Mouse (Mus musculus) liver, embryonic 12.5 days (tissue): ENCODE results near the gene Lage3. TPM values are rescaled to one million over a fixed set of nuclear protein-coding genes. Genes with fewer than 3 reads are reported as not detected.
A peak's percentile ranks its signal among the peaks of the same experiment; 100 is the strongest.
"Not testable (repeated sequence)": the region's sequence is repeated elsewhere in the genome, so short reads cannot be mapped to it uniquely, and the experiment has no call there.

Experiments used
- ATAC-seq: fragments of 200-750 bp; cut with Nextera tagmentation; 2 replicates; pipeline ENCODE4 v1.8.0; 2017; ENCODE audit warnings: moderate number of reproducible peaks, mild to moderate bottlenecking, moderate library complexity
- H3K27ac ChIP-seq: fragments of 300-500 bp; sonication (generic); 2 replicates; pipeline ENCODE4 v1.5.1; 2016; ENCODE audit warnings: mild to moderate bottlenecking
- H3K27me3 ChIP-seq: fragments of 300-500 bp; sonication (generic); replicated peaks from 2 replicates; pipeline ENCODE4 v1.6.1; 2016; ENCODE audit warnings: mild to moderate bottlenecking, moderate library complexity
- H3K36me3 ChIP-seq: fragments of 300-500 bp; sonication (generic); 2 replicates; pipeline ENCODE4 v1.6.1; 2016; ENCODE audit warnings: mild to moderate bottlenecking, moderate library complexity
- H3K4me1 ChIP-seq: fragments of 300-500 bp; sonication (generic); 2 replicates; pipeline ENCODE4 v1.6.1; 2016
- H3K4me2 ChIP-seq: fragments of 300-500 bp; sonication (generic); 2 replicates; pipeline ENCODE4 v1.6.1; 2016; ENCODE audit warnings: mild to moderate bottlenecking, moderate library complexity
- H3K4me3 ChIP-seq: fragments of 300-500 bp; sonication (generic); 2 replicates; pipeline ENCODE4 v1.5.1; 2016; ENCODE audit warnings: mild to moderate bottlenecking, moderate library complexity
- H3K9ac ChIP-seq: fragments of 300-500 bp; sonication (generic); 2 replicates; pipeline ENCODE4 v1.6.1; 2016; ENCODE audit warnings: mild to moderate bottlenecking, moderate library complexity
- H3K9me3 ChIP-seq: fragments of 300-500 bp; sonication (generic); replicated peaks from 2 replicates; pipeline ENCODE4 v1.6.1; 2016; ENCODE audit warnings: mild to moderate bottlenecking, moderate library complexity
- WGBS: fragments of 180-500 bp; shearing (Covaris S2); methylation state at CpG from one replicate; pipeline ENCODE4 v1.1.7; 2016; ENCODE audit not compliant: insufficient replicate concordance; 5-methylcytosine and 5-hydroxymethylcytosine counted together
- polyA plus RNA-seq: library from polyadenylated mRNA; unstranded; fragments of >200 nt; fragmentation: Nextera tagmentation; extraction: Ambion mirVana; gene quantifications from 2 replicates; pipeline ENCODE4 v1.2.1, GENCODE M21; 2016

The Lage3 gene
- 67.1 and 69.0 TPM in 2 replicates for polyA plus RNA-seq

DNA sequence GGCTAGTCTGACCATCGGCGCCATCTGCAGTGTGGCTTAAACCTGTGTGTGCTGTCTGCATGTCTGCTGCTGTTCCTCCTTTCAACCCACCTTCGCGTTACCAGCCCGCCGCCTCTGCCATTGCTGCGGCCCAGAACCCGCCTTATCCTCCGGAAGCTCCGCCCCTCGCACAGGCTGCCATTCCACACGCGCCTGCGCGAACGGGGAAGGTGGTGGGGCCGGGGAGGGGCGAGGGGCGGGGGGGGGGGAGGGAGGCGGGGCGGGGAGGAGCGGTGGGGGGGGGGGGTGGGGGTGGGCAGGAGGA is at the start of gene Lage3:
Gene Lage3 (minus strand): TSS at position 152 of the 304 bp plus-strand sequence.
- Histone ChIP-seq H3K9ac (peak within 1 kb of the TSS; percentile 73), H3K27ac (peak within 1 kb of the TSS; percentile 30; the same call in 1 of the 2 replicates), H3K27me3 (no peaks in the 10 kb centered on the region)

DNA sequence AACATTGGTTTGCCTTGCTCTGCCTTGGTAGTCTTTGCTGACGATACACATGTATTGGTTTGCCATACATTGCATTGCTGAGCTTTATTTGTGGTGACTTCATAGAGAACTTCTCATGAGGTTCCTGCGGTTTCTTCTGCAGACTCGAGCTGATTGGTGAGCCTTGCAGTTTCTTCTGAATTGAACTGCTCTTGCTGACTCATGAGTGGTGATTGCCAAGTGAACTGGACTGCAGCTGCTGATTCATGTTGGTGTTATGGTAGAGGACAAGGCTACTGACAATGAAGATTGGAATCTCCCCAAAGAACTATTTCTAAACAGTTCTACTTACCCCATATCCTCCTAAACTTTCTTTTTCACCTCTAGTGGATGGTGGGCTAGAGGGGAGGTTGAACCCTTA is 46.7 kb upstream of the Lage3 start:
- Histone ChIP-seq H3K9me3 (no peaks in the 10 kb centered on the region), H3K27ac (no peak overlapping the region), H3K36me3 (no peaks in the 10 kb centered on the region), H3K4me3 (no peak overlapping the region), H3K4me1 (no peaks in the 10 kb centered on the region), H3K9ac (no peak overlapping the region), H3K27me3 (no peaks in the 10 kb centered on the region), H3K4me2 (no peak overlapping the region)
- no peak for ATAC-seq
- 67% methylated on average over 3 of the region's 3 CpGs for WGBS

More for the DNA sequence above, at the start of gene Lage3:
- WGBS: 8% methylated on average over 13 of the region's 22 CpGs
- Histone ChIP-seq H3K36me3 (no peaks in the 10 kb centered on the region), H3K4me1 (peaks cover 4% of the 10 kb centered on the region; the same call in 1 of the 2 replicates), H3K9me3 (no peaks in the 10 kb centered on the region), H3K4me3 (peak within 1 kb of the TSS; percentile 65), H3K4me2 (peak within 1 kb of the TSS; percentile 74)
- ATAC-seq: peak; percentile 79

DNA sequence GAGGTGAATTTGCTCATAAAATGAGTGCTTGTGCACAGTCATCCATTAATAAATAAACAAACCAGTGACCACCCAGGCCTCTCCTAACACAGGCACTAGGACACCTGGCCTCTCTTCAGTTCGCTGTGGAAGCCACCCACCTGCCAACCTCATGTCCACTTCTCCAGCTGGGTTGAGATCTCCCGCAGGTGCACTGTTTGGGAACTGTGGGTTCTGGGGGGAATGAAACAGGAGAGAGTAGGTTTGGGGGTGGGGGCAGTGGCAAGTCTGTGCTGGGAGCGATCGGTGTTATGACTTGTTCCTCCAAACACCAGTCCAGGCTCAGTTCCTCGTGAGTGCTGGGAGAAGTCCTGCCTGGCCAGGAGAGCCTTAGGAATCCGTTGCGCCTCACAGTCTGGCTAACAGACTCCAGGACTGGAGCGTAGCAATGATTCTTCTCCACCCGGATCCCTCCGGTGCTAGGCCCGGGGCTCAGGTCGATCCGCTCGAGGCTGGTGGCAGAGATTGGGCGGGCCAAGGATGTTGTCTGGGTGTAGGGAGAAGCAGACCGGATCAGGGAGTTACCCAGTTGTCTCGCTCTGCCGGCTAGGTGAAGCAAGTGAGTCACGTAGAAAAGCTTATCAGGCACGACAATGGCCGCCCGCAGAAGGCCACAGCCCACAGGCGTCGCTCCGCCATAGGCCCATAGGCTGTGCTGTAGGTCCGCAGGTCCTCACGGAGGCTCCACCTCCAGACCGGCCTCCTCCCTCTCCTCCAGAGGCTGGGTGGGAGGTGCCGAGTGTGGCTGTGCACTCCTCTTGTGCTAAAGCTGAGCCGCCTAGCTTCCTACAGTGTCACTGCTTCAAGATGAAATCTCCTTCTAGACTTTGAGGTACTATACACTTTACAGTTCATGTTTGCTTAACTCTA is 39.4 kb upstream of the Lage3 start, which contains the start of the genes Fam3a and Ikbkg:
Gene Fam3a (minus strand): TSS at position 738 of the 909 bp plus-strand sequence.
Gene Ikbkg (plus strand): TSS at position 756 of the 909 bp plus-strand sequence.
- 12% methylated on average over 27 of the region's 30 CpGs for WGBS
- no peaks in the 10 kb centered on the region for H3K27me3 ChIP-seq
- peak within 1 kb of the TSS; percentile 89 for H3K27ac ChIP-seq
- H3K36me3 ChIP-seq: no peaks in the 10 kb centered on the region
- no peaks in the 10 kb centered on the region for H3K9me3 ChIP-seq
- ATAC-seq: peak; percentile 100
- H3K4me1 ChIP-seq: peaks cover 21% of the 10 kb centered on the region
- peak within 1 kb of the TSS; percentile 75 for H3K4me2 ChIP-seq
- H3K4me3 ChIP-seq: peak within 1 kb of the TSS; percentile 60
- H3K9ac ChIP-seq: peak within 1 kb of the TSS; percentile 76

DNA sequence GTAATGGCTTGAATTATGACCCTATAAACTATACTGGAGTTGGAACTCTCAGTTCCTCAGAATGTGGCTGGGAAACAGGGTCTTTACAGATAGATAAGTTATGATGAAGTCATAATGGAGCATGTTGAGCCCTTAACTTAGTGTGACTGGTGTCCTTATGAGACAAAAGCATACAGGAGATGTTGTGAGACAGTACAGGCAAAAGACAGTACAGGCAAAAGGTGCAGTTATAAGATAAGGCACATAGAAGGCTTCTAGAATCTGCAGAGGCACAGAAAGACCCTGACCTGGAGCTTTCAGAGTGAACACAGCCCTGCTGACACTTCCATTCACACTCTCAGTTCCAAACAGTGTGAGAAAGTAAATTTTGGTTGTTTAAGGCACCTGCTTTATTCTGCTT is 34.7 kb upstream of the Lage3 start:
- H3K4me1 ChIP-seq: peaks cover 42% of the 10 kb centered on the region
- peak overlapping the region; percentile 70 for H3K27ac ChIP-seq
- H3K36me3 ChIP-seq: peaks cover 22% of the 10 kb centered on the region
- ATAC-seq: peak; percentile 38; the same call in 1 of the 2 replicates
- no peak overlapping the region for H3K4me3 ChIP-seq
- H3K9me3 ChIP-seq: no peaks in the 10 kb centered on the region
- H3K4me2 ChIP-seq: peak overlapping the region; percentile 16; the same call in 1 of the 2 replicates
- H3K9ac ChIP-seq: no peak overlapping the region
- H3K27me3 ChIP-seq: no peaks in the 10 kb centered on the region

DNA sequence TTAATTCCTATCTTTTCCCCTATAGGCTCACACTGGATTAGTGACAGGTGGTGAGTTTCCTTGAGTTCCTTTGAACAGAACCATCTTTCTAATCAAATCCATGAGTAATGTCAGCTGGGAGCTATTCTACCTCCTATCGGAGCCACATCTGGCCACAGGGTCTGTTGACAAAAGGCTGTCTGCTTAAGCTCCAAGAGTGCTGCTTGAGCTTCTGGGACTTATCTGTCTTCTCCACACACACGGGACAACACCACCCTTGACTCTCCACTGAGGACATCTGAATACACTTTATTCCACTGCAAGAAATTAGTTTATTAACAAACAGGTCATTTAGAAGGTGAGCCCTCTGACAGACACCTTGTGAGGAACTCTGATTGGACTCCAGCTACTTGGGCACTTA is 31.0 kb upstream of the Lage3 start:
- Histone ChIP-seq H3K36me3 (peaks cover 22% of the 10 kb centered on the region), H3K4me1 (peaks cover 39% of the 10 kb centered on the region), H3K9me3 (no peaks in the 10 kb centered on the region), H3K27ac (peak overlapping the region; percentile 20; the same call in 1 of the 2 replicates), H3K27me3 (no peaks in the 10 kb centered on the region), H3K9ac (no peak overlapping the region), H3K4me3 (no peak overlapping the region), H3K4me2 (peak overlapping the region; percentile 20)
- 30% methylated on average over 2 of the region's 2 CpGs for WGBS
- ATAC-seq: peak; percentile 86

DNA sequence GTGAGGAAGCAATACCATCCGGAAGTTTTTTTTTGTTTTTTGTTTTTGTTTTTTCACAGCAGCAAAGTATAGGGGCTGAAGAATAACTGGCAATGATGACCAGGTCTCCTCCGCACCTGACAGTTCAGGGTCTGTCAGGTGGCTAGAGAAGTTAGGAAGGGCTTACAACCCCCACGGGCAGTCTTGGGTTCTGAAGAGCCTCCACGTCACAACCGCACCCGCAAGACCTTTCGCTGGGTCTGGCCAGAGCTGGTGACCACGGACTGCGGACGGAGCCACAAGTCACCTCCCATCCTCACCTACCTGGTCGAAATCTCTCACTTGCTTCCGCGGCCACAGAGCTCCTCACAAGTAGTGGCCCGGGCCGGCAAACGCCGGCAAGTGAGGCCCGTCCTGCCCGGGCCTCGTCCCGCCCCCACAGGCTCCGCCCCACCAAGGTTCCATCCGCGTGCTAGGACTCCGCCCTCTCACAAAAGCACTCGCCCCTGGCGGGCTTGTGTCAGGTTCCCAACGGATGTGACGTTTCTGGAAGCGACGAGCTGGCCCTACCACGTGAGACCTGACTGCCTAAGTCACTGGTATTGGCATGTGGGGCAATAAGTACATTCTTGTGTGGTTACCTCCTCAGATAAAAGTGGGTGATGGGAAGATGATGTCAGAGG is 19.6 kb upstream of the Lage3 start, which contains the start of the genes Ubl4a and Slc10a3:
Gene Ubl4a (minus strand): TSS at position 331 of the 662 bp plus-strand sequence.
Gene Slc10a3 (minus strand): TSS at position 462 of the 662 bp plus-strand sequence.
- Histone ChIP-seq H3K4me1 (peaks cover 27% of the 10 kb centered on the region), H3K4me2 (peak within 1 kb of the TSS; percentile 71), H3K27me3 (no peaks in the 10 kb centered on the region), H3K9me3 (no peaks in the 10 kb centered on the region), H3K27ac (peak within 1 kb of the TSS; percentile 56; the same call in 1 of the 2 replicates), H3K4me3 (peak within 1 kb of the TSS; percentile 59), H3K36me3 (peaks cover 9% of the 10 kb centered on the region; the same call in 1 of the 2 replicates), H3K9ac (peak within 1 kb of the TSS; percentile 67)
- ATAC-seq: peak; percentile 90
- 13% methylated on average over 32 of the region's 32 CpGs for WGBS

DNA sequence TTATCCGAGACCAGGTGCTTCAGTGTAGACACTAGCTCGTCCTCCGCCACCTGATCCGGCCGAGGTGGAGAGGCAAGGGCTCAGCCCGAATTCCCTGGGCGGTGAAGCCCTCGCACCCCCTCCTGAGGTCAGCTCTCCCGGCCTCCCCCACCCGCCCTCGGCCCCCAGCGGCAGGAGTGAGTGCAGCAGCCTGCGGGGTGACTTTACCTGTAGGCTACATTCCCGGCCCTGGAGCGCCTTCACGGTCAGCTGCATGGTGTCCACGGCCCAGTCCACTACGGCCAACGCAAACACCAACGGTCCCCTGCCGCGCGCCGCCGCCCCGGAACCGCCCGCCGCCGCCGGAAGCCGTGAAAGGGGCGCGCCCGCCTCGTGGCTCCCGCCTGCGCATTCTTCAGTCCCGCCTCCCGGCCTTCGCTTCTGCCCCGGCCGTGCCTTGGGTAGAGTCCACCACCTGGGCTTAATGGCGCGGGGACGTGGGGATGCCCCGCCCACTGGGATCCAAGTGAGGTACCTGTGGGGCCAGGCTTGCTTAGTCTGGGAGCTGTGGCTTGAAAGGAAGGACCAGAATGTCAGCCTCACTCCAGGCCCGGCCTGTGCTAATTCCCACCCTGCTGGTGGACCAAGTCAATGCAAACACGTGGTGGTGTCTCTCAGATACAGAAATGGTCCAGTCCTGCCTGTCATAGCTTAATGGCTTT is 14.9 kb upstream of the Lage3 start:
- Histone ChIP-seq H3K4me3 (peak overlapping the region; percentile 74), H3K36me3 (peaks cover 25% of the 10 kb centered on the region), H3K27ac (peak overlapping the region; percentile 77), H3K4me2 (peak overlapping the region; percentile 78), H3K4me1 (peaks cover 42% of the 10 kb centered on the region), H3K27me3 (no peaks in the 10 kb centered on the region; the same call in 1 of the 2 replicates), H3K9ac (peak overlapping the region; percentile 85), H3K9me3 (no peaks in the 10 kb centered on the region)
- WGBS: 14% methylated on average over 46 of the region's 49 CpGs
- ATAC-seq: peak; percentile 80

DNA sequence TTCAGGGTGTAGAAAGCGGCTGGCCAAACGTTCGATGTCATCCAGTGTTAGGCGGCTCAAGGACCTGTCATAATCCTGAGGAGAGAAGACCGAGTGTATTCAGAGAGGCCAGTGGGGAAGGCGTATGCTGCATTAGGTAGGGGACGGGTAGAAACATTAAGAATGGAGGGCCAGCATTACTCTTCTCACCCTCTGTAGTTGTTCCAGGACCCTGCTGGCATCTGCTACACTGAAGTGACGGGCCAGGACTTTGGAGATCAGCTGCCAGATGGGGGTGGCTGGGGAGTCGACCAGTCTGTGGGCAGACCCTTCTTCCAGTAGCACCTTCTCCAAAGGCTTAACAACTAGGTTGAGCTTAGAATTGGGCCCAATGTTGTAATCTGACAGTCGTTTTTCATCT is 14.1 kb upstream of the Lage3 start:
- Histone ChIP-seq H3K4me3 (peak overlapping the region; percentile 74), H3K4me2 (peak overlapping the region; percentile 78), H3K9ac (peak overlapping the region; percentile 85), H3K9me3 (no peaks in the 10 kb centered on the region), H3K27me3 (no peaks in the 10 kb centered on the region; the same call in 1 of the 2 replicates), H3K36me3 (peaks cover 25% of the 10 kb centered on the region), H3K27ac (peak overlapping the region; percentile 77), H3K4me1 (peaks cover 38% of the 10 kb centered on the region)
- WGBS: 56% methylated on average over 10 of the region's 10 CpGs
- no peak for ATAC-seq

DNA sequence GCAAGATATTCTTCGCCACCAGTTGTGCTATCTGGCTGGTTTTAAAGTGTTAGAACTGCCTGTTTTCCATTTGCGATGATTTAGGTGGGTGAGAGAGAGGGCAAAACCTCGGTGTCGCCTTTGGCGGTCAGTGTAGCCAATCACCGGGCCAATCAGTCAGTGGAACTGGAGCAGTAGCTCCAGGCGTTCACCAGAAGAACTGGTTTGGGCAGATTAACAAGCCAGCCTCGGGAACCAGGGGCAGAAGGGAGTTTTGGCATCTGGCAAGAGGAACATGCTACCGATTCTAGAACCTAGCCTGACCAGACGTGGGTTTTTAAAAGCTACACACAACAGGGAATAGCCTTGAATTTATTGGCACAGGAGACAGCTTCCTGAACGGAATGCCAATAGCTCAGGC is 5.8 kb upstream of the Lage3 start:
- 0 out of 2 replicates have a peak, but pooled peaks cover 7% of the 10 kb centered on the region for H3K27me3 ChIP-seq
- no peak overlapping the region for H3K9ac ChIP-seq
- H3K36me3 ChIP-seq: no peaks in the 10 kb centered on the region
- WGBS: 36% methylated on average over 11 of the region's 11 CpGs
- no peaks in the 10 kb centered on the region for H3K9me3 ChIP-seq
- ATAC-seq: no peak
- no peaks in the 10 kb centered on the region for H3K4me1 ChIP-seq
- no peak overlapping the region for H3K4me2 ChIP-seq
- no peak overlapping the region for H3K4me3 ChIP-seq
- H3K27ac ChIP-seq: no peak overlapping the region

DNA sequence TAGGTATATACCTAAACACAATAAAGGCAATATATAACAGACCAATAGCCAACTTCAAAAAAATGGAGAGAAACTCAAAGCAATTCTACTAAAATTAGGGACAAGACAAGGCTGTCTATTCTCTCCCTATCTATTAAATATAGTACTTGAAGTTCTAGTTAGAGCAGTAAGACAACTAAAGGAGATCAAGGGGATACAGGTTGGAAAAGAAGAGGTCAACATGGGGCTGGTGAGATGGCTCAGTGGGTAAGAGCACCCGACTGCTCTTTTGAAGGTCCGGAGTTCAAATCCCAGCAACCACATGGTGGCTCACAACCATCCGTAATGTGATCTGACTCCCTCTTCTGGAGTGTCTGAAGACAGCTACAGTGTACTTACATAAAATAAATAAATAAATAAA is 3.7 kb upstream of the Lage3 start:
- ATAC-seq, H3K36me3 ChIP-seq, H3K4me1 ChIP-seq, H3K9ac ChIP-seq, H3K4me3 ChIP-seq, H3K9me3 ChIP-seq, H3K27ac ChIP-seq, H3K4me2 ChIP-seq, H3K27me3 ChIP-seq: not testable (repeated sequence)
- 81% methylated on average over 3 of the region's 3 CpGs for WGBS

DNA sequence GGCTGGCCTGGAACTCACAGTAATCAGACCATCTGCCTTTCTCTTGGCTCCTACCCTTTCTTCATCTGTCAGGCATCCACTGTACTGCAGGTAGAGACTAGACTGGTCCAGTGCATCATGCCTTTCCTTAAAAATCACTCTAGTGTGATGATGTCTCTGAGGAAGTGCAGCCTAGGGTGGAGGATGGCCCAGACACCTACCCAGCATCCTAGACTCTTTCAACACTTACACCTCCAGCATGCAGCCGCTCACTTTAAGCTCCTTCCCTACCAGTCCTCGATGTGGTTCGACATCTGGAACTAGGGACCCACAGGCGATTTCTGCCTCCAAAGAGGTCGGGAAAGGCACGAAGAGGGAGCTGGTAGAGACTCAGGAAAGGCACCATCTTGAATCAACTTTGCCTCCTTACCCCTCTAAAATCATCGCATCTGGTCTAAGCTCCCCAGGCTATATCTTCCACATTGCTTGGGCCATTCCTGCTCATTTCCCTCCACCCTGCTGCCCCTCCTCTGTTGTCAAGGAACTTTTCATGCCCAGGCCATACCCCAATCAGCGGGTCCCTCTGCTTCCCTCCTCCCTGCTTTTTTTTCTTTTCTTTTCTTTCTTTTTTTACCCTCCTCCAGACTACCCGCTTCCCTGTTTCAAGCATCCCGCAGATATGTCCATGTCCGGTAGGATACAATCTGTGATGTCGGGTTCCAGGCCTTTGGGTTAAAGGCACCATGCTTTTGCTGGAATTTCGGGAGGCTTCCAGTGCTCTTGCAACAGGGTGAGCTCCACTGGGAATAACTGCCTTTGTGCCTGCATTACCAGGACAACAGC is 562 bp downstream of the Lage3 start:
- 19% methylated on average over 13 of the region's 13 CpGs for WGBS
- Histone ChIP-seq H3K36me3 (no peaks in the 10 kb centered on the region), H3K9me3 (no peaks in the 10 kb centered on the region), H3K4me3 (peak overlapping the region; percentile 65), H3K9ac (peak overlapping the region; percentile 73), H3K27me3 (no peaks in the 10 kb centered on the region), H3K4me1 (peaks cover 4% of the 10 kb centered on the region; the same call in 1 of the 2 replicates), H3K4me2 (peak overlapping the region; percentile 74), H3K27ac (peak overlapping the region; percentile 30; the same call in 1 of the 2 replicates)
- peak; percentile 55 for ATAC-seq
